Mouse (Mus musculus) spleen, adult 18-20 months (tissue): ENCODE measurements around the gene Ttll10.

Experiments
- DNase-seq, 2 experiments: peaks; one replicate each; pipeline ENCODE4 v3.0.0; 2022; ENCODE audit warnings: mixed read lengths in 2 of 2

The Ttll10 gene

GRCm38 (mm10) chr4:156023520-156023919, 35.7 kb downstream of the Ttll10 start:
- DNase-seq, result no peak

- DNase-seq, result no peak
These were observed 37.2 kb downstream of the Ttll10 start for GRCm38 (mm10) chr4:156021942-156022419.

DNA sequence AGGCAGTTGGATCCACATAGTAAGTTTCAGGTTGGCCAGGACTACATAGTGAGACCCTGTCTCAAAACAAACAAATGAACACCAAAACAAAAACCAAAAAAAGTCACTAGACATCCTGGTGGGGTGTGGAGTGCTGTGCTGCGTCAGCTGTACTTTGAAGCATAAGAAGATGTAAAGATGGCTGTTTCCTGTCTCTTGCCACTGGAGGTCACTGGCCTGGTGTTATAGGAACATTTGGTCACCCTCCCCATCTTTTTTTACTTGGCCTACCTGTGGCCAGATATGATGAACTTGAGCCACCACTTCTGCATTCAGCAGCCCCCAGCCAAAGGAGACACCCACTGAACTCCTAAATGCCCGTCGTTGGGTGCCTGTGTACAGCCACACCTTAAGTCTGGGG, 37.8 kb downstream of the Ttll10 start:
- no peak for DNase-seq

- no peak for DNase-seq
These were observed 39.4 kb downstream of the Ttll10 start for GRCm38 (mm10) chr4:156019771-156020170.

DNA sequence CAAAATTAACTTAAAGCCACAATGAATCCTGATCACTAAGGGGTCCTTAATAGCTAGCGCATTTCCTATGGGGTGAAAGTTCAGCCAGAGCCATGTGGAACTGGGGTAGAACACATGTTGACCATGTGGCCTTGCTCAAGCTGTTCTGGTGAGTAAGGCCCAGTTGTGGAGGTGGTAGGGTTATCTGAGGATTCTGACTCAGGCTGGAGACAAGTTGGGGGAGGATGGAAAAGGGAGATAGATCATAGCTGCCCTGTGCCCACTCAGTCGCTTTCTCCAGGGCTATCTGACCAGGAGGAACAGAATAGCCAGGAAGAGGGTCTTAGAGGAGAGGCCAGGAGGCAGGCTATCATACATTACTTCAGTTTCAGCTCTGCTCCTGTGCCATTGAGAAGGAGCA, 44.8 kb downstream of the Ttll10 start:
- DNase-seq, result no peak

DNA sequence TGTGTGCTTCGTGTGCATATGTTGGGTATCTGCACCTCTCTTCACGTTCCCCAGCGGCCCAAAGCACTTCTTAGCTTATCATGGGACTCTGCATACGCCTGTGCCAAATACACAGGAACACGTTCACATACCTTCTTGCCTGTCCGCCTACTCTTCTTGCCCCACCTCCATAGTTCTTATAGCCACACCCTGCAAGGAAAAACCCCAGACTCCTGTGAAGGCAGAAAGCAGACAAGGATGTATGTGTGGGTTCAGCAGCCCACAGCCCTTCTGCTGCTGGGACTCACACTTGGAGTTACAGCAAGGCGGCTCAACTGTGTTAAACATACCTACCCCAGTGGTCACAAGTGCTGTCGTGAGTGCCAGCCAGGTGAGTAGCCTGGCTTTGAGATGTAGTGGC, 45.6 kb downstream of the Ttll10 start, which contains the start of gene Tnfrsf4:
TSS of gene Tnfrsf4 (plus strand) at position 207 of the 400 bp plus-strand sequence.
- no peak for DNase-seq

GRCm38 (mm10) chr4:156008369-156008768, 50.8 kb downstream of the Ttll10 start:
- DNase-seq, result no peak

- DNase-seq, result no peak
These were observed 55.1 kb downstream of the Ttll10 start for GRCm38 (mm10) chr4:156004109-156004508.

DNA sequence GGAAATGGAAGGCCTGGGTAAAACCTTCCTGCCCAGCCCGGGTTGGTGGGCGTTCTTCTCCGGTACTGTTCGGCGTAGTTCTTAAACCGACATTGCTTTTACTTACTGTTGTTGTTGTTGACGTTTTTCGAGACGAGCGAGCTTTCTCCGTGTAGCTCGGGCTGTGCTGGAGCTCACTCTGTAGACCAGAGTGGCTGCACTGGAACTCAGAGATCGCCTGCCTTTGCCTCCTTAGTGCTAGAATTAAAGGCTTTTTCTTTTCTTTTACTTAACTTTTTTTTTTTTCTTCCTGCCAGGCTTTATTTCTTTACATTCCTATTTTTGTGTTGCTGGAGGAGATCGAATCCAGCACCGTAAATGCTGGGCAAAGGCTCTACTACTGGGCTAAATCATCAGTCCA, 65.6 kb downstream of the Ttll10 start:
- DNase-seq, result no peak

GRCm38 (mm10) chr4:155992906-155993547, 66.2 kb downstream of the Ttll10 start:
- DNase-seq, result peak in 1 of 2 experiments; percentile 97

GRCm38 (mm10) chr4:155992241-155992905, 66.8 kb downstream of the Ttll10 start, which contains the start of the genes B3galt6 and Sdf4:
TSS of gene B3galt6 (minus strand) at chr4:155992649.
TSS of gene Sdf4 (plus strand) at chr4:155992872.
- peak; percentile 83 to 89 for DNase-seq

DNA sequence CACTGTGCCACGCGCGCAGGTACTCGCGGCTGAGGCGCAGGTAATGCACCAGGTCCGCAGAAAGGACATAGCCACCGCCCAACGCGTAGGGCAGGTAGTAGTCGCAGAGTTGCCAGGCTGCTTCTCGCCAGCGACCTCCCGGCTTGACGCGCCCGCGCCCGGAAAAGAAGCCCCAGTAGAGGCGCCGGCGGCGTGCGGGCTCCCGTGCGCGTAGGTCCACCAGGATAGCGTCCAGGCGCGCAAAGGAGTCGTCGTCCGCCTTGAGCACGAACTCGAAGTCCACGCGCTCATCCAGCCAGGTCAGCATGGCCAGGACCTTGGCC, 67.3 kb downstream of the Ttll10 start:
- DNase-seq, result peak in 1 of 2 experiments; percentile 36

- no peak for DNase-seq
These were observed 67.9 kb downstream of the Ttll10 start for GRCm38 (mm10) chr4:155991211-155991907.
